Mouse (Mus musculus) hindbrain, embryonic 16.5 days (tissue): ENCODE measurements around the gene Sec14l2. TPM values are rescaled to one million over a fixed set of nuclear protein-coding genes. Genes with fewer than 3 reads are reported as not detected.

ENCODE experiments used
- ATAC-seq: fragments of 200-750 bp; cut with Nextera tagmentation; 2 replicates; pipeline ENCODE4 v1.8.0; 2017; ENCODE audit warnings: moderate TSS enrichment, moderate library complexity
- H3K27ac ChIP-seq: fragments of 300-500 bp; sonication (generic); 2 replicates; pipeline ENCODE4 v1.5.1; 2014; ENCODE audit warnings: low read depth, mild to moderate bottlenecking, control low read depth, low read length, moderate library complexity
- H3K27me3 ChIP-seq: fragments of 300-500 bp; sonication (generic); replicated peaks from 2 replicates; pipeline ENCODE4 v1.6.1; 2014; ENCODE audit warnings: low read length; ENCODE audit not compliant: control insufficient read depth, insufficient read depth
- H3K36me3 ChIP-seq: fragments of 300-500 bp; sonication (generic); 2 replicates; pipeline ENCODE4 v1.6.1; 2014; ENCODE audit warnings: mild to moderate bottlenecking, low read length, moderate library complexity, mixed read lengths; ENCODE audit not compliant: control insufficient read depth, insufficient read depth
- H3K4me1 ChIP-seq: fragments of 300-500 bp; sonication (generic); 2 replicates; pipeline ENCODE4 v1.6.1; 2014; ENCODE audit warnings: low read depth, low read length; ENCODE audit not compliant: control insufficient read depth, insufficient read depth
- H3K4me2 ChIP-seq: fragments of 300-500 bp; sonication (generic); 2 replicates; pipeline ENCODE4 v1.6.1; 2014; ENCODE audit warnings: mild to moderate bottlenecking, low read length, control low read depth, moderate library complexity
- H3K4me3 ChIP-seq: fragments of 300-500 bp; sonication (generic); 2 replicates; pipeline ENCODE4 v1.5.1; 2014; ENCODE audit warnings: mild to moderate bottlenecking, low read length, control low read depth, moderate library complexity
- H3K9ac ChIP-seq: fragments of 300-500 bp; sonication (generic); 2 replicates; pipeline ENCODE4 v1.6.1; 2014; ENCODE audit warnings: low read depth, mild to moderate bottlenecking, control low read depth, low read length, moderate library complexity
- H3K9me3 ChIP-seq: fragments of 300-500 bp; sonication (generic); 2 replicates; pipeline ENCODE4 v1.6.1; 2014; ENCODE audit warnings: mild to moderate bottlenecking, low read length, moderate library complexity; ENCODE audit not compliant: control insufficient read depth
- WGBS: fragments of 180-500 bp; shearing (Covaris S2); extraction: QIAGEN DNeasy Blood & Tissue Kit; methylation state at CpG from one replicate; pipeline ENCODE4 v1.1.7; 2014; 5-methylcytosine and 5-hydroxymethylcytosine counted together
- microRNA-seq: library from miRNA; unstranded; fragments of <30 nt; microRNA quantifications from one replicate; pipeline ENCODE4, GENCODE M21; 2017
- polyA plus RNA-seq: library from polyadenylated mRNA; unstranded; fragments of >200 nt; fragmentation: Nextera tagmentation; extraction: Ambion mirVana; gene quantifications from 2 replicates; pipeline ENCODE4 v1.2.1, GENCODE M21; 2015

Sec14l2 gene
- polyA plus RNA-seq, 1 experiment from 2014 or later = 6.6 TPM

- H3K9ac ChIP-seq = no peak overlapping the region
- no peak overlapping the region for H3K4me2 ChIP-seq
- H3K27ac ChIP-seq = no peak overlapping the region
- ATAC-seq = no peak
- H3K4me1 ChIP-seq = no peaks in the 10 kb centered on the region
- H3K36me3 ChIP-seq = no peaks in the 10 kb centered on the region
- 20% methylated on average over 5 of the region's 5 CpGs for WGBS
- H3K4me3 ChIP-seq = no peak overlapping the region
- H3K27me3 ChIP-seq = no peaks in the 10 kb centered on the region
- H3K9me3 ChIP-seq = no peaks in the 10 kb centered on the region
These were observed 69.6 kb downstream of the Sec14l2 start for GRCm38 (mm10) chr11:4053586-4053985.

- 80% methylated on average over 6 of the region's 6 CpGs for WGBS
- Histone ChIP-seq H3K9ac (no peak overlapping the region), H3K27ac (no peak overlapping the region), H3K36me3 (no peaks in the 10 kb centered on the region), H3K27me3 (no peaks in the 10 kb centered on the region), H3K4me3 (no peak overlapping the region), H3K4me1 (no peaks in the 10 kb centered on the region), H3K9me3 (no peaks in the 10 kb centered on the region), H3K4me2 (no peak overlapping the region)
- no peak for ATAC-seq
These were observed 74.8 kb downstream of the Sec14l2 start for GRCm38 (mm10) chr11:4048438-4048837.

GRCm38 (mm10) chr11:4047766-4048165 lies 75.4 kb downstream of the Sec14l2 start:
- no peaks in the 10 kb centered on the region for H3K9me3 ChIP-seq
- WGBS = 97% methylated on average over 2 of the region's 2 CpGs
- no peaks in the 10 kb centered on the region for H3K36me3 ChIP-seq
- H3K27me3 ChIP-seq = no peaks in the 10 kb centered on the region
- H3K9ac ChIP-seq = no peak overlapping the region
- no peaks in the 10 kb centered on the region for H3K4me1 ChIP-seq
- H3K4me3 ChIP-seq = no peak overlapping the region
- no peak overlapping the region for H3K27ac ChIP-seq
- H3K4me2 ChIP-seq = no peak overlapping the region
- no peak for ATAC-seq

Small RNAs within 50 kb of the gene (microRNA-seq; reads per million reads assigned to microRNA genes)
- 5.4 reads per million, percentile 18 among the genes with 10 or more reads in this experiment for gene Mir3060

Other genes with a start within 250 kb of the Sec14l2 start
- gene 4921536K21Rik, start 228.3 kb downstream of the Sec14l2 start, polyA plus RNA-seq = 0.62 and 0.88 TPM in 2 replicates
- 30.0 and 30.5 TPM in 2 replicates for gene Dusp18, start 228.2 kb downstream of the Sec14l2 start, polyA plus RNA-seq
- 20.5 and 22.2 TPM in 2 replicates for gene Slc35e4, start 208.8 kb downstream of the Sec14l2 start, polyA plus RNA-seq
- gene Tcn2, start 191.3 kb downstream of the Sec14l2 start, polyA plus RNA-seq = 29.9 and 30.8 TPM in 2 replicates
- 52.4 and 55.3 TPM in 2 replicates for gene Pes1, start 159.4 kb downstream of the Sec14l2 start, polyA plus RNA-seq
- not detected in 2 replicates for gene 4930556J24Rik, start 146.6 kb downstream of the Sec14l2 start, polyA plus RNA-seq
- 11.3 and 11.6 TPM in 2 replicates for gene Gal3st1, start 139.8 kb downstream of the Sec14l2 start, polyA plus RNA-seq
- not detected in 2 replicates for gene Sec14l4, start 92.0 kb downstream of the Sec14l2 start, polyA plus RNA-seq
- gene Sec14l3, start 58.6 kb downstream of the Sec14l2 start, polyA plus RNA-seq = 0.76 and 1.2 TPM in 2 replicates
- gene Mtfp1, start 28.0 kb downstream of the Sec14l2 start, polyA plus RNA-seq = 14.6 and 15.7 TPM in 2 replicates
- 50.0 and 52.4 TPM in 2 replicates for gene Rnf215, start 11.8 kb upstream of the Sec14l2 start, polyA plus RNA-seq
- 9.1 and 10.9 TPM in 2 replicates for gene Ccdc157, start 36.9 kb upstream of the Sec14l2 start, polyA plus RNA-seq
- gene Sf3a1, start 36.9 kb upstream of the Sec14l2 start, polyA plus RNA-seq = 38.7 and 52.4 TPM in 2 replicates
- gene Tbc1d10a, start 63.4 kb upstream of the Sec14l2 start, polyA plus RNA-seq = 37.6 and 41.0 TPM in 2 replicates
- 6.7 and 7.4 TPM in 2 replicates for gene Castor1, start 94.8 kb upstream of the Sec14l2 start, polyA plus RNA-seq
- not detected in 2 replicates for gene Osm, start 113.0 kb upstream of the Sec14l2 start, polyA plus RNA-seq
- 0.05 TPM in 1 of 2 replicates, not detected in the other for gene Lif, start 134.1 kb upstream of the Sec14l2 start, polyA plus RNA-seq